Mouse (Mus musculus) lung, postnatal 0 days (tissue): ENCODE data around the gene Syce3. TPM values are rescaled to one million over a fixed set of nuclear protein-coding genes. Genes with fewer than 3 reads are reported as not detected.

Source experiments
- ATAC-seq: fragments of 200-750 bp; cut with Nextera tagmentation; 2 replicates; pipeline ENCODE4 v1.8.0; 2017; ENCODE audit warnings: moderate library complexity
- DNase-seq: peaks from one replicate; pipeline ENCODE4 v3.0.0-alpha.2; 2016; ENCODE audit warnings: low spot score
- H3K27ac ChIP-seq: fragments of 300-500 bp; sonication (generic); 2 replicates; pipeline ENCODE4 v1.5.1; 2014; ENCODE audit warnings: antibody characterized with exemption, mild to moderate bottlenecking, low read length, mixed read lengths
- H3K27me3 ChIP-seq: fragments of 300-500 bp; sonication (generic); replicated peaks from 2 replicates; pipeline ENCODE4 v1.6.1; 2014; ENCODE audit warnings: low read length, mixed read lengths; ENCODE audit not compliant: insufficient read depth
- H3K36me3 ChIP-seq: fragments of 300-500 bp; sonication (generic); 2 replicates; pipeline ENCODE4 v1.6.1; 2014; ENCODE audit warnings: low read length, mixed read lengths; ENCODE audit not compliant: insufficient read depth
- H3K4me1 ChIP-seq: fragments of 300-500 bp; sonication (generic); 2 replicates; pipeline ENCODE4 v1.6.1; 2014; ENCODE audit warnings: antibody characterized with exemption, low read depth, low read length, mixed read lengths; ENCODE audit not compliant: insufficient read depth
- H3K4me2 ChIP-seq: fragments of 300-500 bp; sonication (generic); replicated peaks from 2 replicates; pipeline ENCODE4 v1.6.1; 2014; ENCODE audit warnings: low read depth, mild to moderate bottlenecking, low read length, moderate library complexity, mixed read lengths
- H3K4me3 ChIP-seq: fragments of 300-500 bp; sonication (generic); 2 replicates; pipeline ENCODE4 v1.5.1; 2014; ENCODE audit warnings: low read depth, low read length
- H3K9ac ChIP-seq: fragments of 300-500 bp; sonication (generic); replicated peaks from 2 replicates; pipeline ENCODE4 v1.6.1; 2014; ENCODE audit warnings: low read depth, mild to moderate bottlenecking
- H3K9me3 ChIP-seq: fragments of 300-500 bp; sonication (generic); 2 replicates; pipeline ENCODE4 v1.6.1; 2016; ENCODE audit warnings: low read length, mixed read lengths
- CTCF ChIP-seq: IDR thresholded peaks from 2 replicates; pipeline ENCODE4 v1.5.1; 2016; ENCODE audit warnings: antibody characterized with exemption, mild to moderate bottlenecking
- EP300 ChIP-seq: IDR thresholded peaks from 2 replicates; pipeline ENCODE4 v1.6.1; 2016; ENCODE audit warnings: antibody characterized with exemption, mild to moderate bottlenecking, control low read depth
- WGBS: fragments of 180-500 bp; shearing (Covaris S2); extraction: QIAGEN DNeasy Blood & Tissue Kit; methylation state at CpG from one replicate; pipeline ENCODE4 v1.1.7; 2014; 5-methylcytosine and 5-hydroxymethylcytosine counted together
- polyA plus RNA-seq: library from polyadenylated mRNA; unstranded; fragments of >200 nt; fragmentation: Nextera tagmentation; extraction: Ambion mirVana; gene quantifications from 2 replicates; pipeline ENCODE4 v1.2.1, GENCODE M21; 2015

Syce3 gene
- polyA plus RNA-seq, 1 experiment from 2014 or later, result not detected

DNA sequence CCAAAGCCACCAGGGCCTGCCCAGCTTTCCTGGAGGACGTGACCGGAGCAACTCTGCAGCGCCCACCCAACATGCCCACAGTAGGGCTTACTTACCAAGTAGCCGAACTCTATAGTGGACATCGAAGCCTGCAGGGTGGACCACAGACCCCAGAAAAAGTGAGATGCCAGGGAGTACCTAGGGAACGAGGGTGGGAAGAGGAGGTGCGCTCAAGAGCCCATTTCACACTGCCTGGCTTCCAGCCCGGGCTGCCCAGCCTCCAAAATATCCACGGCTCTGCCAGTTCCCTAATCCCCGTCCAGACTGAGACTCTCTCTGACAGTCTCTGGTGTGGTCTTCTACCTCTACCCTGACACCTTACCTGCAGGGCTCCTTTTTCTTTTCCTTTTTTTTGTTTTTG is 16.4 kb upstream of the Syce3 start:
- Histone ChIP-seq H3K27me3 (no peaks in the 10 kb centered on the region), H3K36me3 (0 out of 2 replicates have a peak, but pooled peaks cover 3% of the 10 kb centered on the region), H3K4me1 (peaks cover 6% of the 10 kb centered on the region; the same call in 1 of the 2 replicates), H3K4me3 (no peak overlapping the region), H3K27ac (no peak overlapping the region), H3K9ac (no peak overlapping the region), H3K9me3 (no peaks in the 10 kb centered on the region), H3K4me2 (no peak overlapping the region)
- 88% methylated on average over 10 of the region's 10 CpGs for WGBS
- DNase-seq, result no peak
- ATAC-seq, result no peak
- TF ChIP-seq EP300, result no peak
- TF ChIP-seq CTCF, result no peak

DNA sequence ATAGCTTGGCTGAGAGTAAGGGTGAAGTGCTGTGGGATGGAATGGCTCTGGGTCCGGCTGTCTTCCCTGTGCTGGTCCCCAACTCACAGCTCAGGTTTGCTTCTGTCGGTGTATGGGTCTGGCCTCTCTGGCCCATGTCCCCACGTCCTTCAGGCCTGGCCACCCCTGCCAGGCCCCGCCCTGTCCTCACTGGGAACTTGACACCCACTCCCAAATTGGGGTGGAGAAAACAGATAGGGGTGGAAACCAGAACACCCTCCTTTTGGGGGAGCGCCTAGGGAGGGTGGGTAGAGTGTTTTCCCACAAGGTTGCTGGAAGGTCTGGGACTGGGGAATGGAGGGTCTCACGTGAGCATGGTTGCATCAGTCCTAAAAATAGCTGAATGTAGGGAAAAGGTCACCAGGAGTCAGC is 15.4 kb upstream of the Syce3 start, which contains the start of gene Cpt1b:
Gene Cpt1b, minus strand, starts transcription at position 153 of the 411 bp plus-strand sequence.
- DNase-seq (peak; percentile 7), ATAC-seq (no peak)
- Histone ChIP-seq H3K9me3 (no peaks in the 10 kb centered on the region), H3K4me2 (no peak within 1 kb of the TSS), H3K27ac (no peak within 1 kb of the TSS), H3K4me3 (no peak within 1 kb of the TSS), H3K4me1 (peaks cover 6% of the 10 kb centered on the region; the same call in 1 of the 2 replicates), H3K36me3 (0 out of 2 replicates have a peak, but pooled peaks cover 3% of the 10 kb centered on the region), H3K9ac (no peak within 1 kb of the TSS), H3K27me3 (no peaks in the 10 kb centered on the region)
- 48% methylated on average over 6 of the region's 6 CpGs for WGBS
- no peak for TF ChIP-seq EP300

DNA sequence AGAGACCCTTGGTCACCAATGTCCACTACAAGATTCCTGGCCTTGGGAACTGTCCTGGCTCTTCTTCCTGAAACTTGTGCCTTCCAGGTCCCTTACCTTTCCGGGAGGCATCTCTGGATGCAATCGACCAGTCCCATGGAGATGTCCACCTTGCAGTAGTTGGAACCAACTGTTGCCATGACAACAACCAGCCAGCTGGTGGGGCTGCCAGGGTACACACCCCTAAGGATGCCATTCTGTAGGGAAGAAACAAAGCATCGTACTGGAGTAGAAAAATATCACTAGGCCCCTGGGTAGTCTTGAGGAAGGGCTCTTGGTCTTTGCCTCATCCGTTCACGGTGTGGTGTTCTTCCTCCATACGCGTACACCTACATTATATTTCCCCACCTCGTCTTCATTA is 14.3 kb upstream of the Syce3 start:
- Histone ChIP-seq H3K9ac (no peak overlapping the region), H3K36me3 (0 out of 2 replicates have a peak, but pooled peaks cover 3% of the 10 kb centered on the region), H3K4me1 (peaks cover 6% of the 10 kb centered on the region; the same call in 1 of the 2 replicates), H3K27ac (no peak overlapping the region), H3K4me2 (no peak overlapping the region), H3K27me3 (no peaks in the 10 kb centered on the region), H3K9me3 (no peaks in the 10 kb centered on the region), H3K4me3 (no peak overlapping the region)
- WGBS, result 88% methylated on average over 8 of the region's 8 CpGs
- no peak for TF ChIP-seq EP300
- no peak for TF ChIP-seq CTCF
- no peak for DNase-seq
- no peak for ATAC-seq

DNA sequence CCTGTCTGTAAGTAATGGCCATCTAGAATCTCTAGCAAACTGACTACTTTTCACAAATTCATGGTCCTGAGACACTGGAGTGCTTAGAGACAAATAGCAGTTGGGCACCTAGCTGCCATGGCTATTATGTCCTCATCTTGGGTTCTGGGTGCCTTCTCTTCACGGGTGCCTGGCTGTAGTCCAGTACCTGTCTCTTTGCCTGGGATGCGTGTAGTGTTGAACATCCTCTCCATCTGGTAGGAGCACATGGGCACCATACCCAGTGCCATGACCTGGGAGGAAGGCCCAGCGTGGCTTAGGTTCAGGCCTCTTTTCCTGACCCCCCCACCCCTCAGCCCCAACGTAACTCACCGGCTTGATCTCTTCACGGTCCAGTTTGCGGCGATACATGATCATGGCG is 11.6 kb upstream of the Syce3 start:
- no peak overlapping the region for H3K4me2 ChIP-seq
- no peak for TF ChIP-seq EP300
- no peak for TF ChIP-seq CTCF
- no peak overlapping the region for H3K27ac ChIP-seq
- no peaks in the 10 kb centered on the region for H3K36me3 ChIP-seq
- no peak overlapping the region for H3K4me3 ChIP-seq
- DNase-seq (no peak), ATAC-seq (no peak)
- H3K9me3 ChIP-seq, result no peaks in the 10 kb centered on the region
- WGBS, result 91% methylated on average over 9 of the region's 9 CpGs
- no peaks in the 10 kb centered on the region for H3K27me3 ChIP-seq
- no peaks in the 10 kb centered on the region for H3K4me1 ChIP-seq
- no peak overlapping the region for H3K9ac ChIP-seq

DNA sequence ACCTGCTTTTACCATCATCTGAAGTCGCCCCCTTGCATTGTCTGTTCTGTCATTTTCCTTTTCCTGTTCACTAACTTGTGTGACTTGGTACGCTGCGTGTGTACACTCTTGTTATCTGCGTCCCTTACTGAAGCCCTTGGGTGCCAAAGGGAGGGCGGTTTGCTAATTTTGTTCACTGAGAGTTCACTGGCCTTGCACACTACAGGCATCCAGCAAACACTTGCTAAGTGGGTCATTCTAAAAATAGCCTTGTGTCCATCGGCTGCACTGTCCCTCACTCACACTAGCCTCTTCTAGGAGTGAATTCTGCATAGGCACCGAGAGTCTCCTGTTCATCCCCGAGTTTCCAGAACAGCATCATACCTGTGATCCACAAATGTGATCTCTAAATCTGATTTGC is 5.0 kb upstream of the Syce3 start:
- ATAC-seq (no peak), DNase-seq (no peak)
- 81% methylated on average over 8 of the region's 8 CpGs for WGBS
- H3K4me1 ChIP-seq, result no peaks in the 10 kb centered on the region
- H3K27ac ChIP-seq, result no peak overlapping the region
- H3K36me3 ChIP-seq, result no peaks in the 10 kb centered on the region
- H3K27me3 ChIP-seq, result no peaks in the 10 kb centered on the region
- no peak overlapping the region for H3K4me3 ChIP-seq
- H3K4me2 ChIP-seq, result no peak overlapping the region
- H3K9ac ChIP-seq, result no peak overlapping the region
- no peaks in the 10 kb centered on the region for H3K9me3 ChIP-seq
- no peak for TF ChIP-seq CTCF
- TF ChIP-seq EP300, result no peak

DNA sequence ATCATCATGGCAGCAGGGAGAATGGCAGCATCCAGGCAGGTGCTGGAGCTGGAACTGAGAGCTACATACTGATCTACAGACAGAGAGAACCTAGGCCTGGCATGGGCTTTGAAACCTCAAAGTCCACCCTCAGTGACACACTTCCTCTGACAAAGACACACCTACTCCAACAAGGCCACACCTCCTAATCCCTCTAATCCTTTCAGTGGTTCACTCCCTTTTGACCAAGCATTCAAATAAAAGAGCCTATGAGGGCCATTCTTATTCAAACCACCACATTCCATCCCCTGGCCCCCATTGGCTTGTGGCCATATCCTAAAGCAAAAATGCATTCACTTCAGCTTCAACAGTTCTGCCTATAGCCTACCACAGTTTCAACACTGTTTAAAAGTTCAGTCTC is 3.6 kb downstream of the Syce3 start:
- no peaks in the 10 kb centered on the region for H3K36me3 ChIP-seq
- ATAC-seq (no peak), DNase-seq (no peak)
- no peak overlapping the region for H3K9ac ChIP-seq
- no peak overlapping the region for H3K4me2 ChIP-seq
- no peak overlapping the region for H3K4me3 ChIP-seq
- no peaks in the 10 kb centered on the region for H3K4me1 ChIP-seq
- no peaks in the 10 kb centered on the region for H3K9me3 ChIP-seq
- no peaks in the 10 kb centered on the region for H3K27me3 ChIP-seq
- TF ChIP-seq CTCF (no peak), EP300 (no peak)
- H3K27ac ChIP-seq, result no peak overlapping the region
